Mouse (Mus musculus): ENCODE results near the gene Twistnb.

The Twistnb gene

GRCm38 (mm10) chr12:33429387-33430160 lies at the start of gene Twistnb:
Gene Twistnb (plus strand): TSS chr12:33429635.
- peak; percentile 95 to 99 for DNase-seq (ENCODE audit: inconsistent age in 2 of 2, low spot score in 1 of 2)

DNA sequence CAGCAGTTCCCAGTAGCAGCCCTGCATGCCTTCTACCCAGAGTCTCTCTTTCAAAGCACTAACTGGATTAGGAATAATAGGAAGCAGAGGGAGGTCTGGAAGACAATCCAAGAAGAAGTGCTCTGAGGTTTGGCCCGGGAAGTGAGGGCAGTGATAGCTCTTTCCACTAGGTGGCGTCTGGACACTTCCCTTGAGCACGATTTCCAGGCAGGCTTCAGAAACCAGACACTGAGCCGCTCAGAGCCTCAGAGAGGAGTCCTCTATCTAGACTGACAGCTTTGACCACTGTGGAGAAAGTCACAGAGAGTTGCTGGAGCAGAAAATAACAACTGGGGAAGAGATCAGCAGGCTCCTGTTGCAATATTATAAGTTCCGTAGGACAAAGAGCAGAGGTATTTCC lies 40.6 kb upstream of the Twistnb start:
- DNase-seq (ENCODE audit: inconsistent age in 2 of 2, low spot score in 1 of 2): peak; percentile 64 to 90

DNA sequence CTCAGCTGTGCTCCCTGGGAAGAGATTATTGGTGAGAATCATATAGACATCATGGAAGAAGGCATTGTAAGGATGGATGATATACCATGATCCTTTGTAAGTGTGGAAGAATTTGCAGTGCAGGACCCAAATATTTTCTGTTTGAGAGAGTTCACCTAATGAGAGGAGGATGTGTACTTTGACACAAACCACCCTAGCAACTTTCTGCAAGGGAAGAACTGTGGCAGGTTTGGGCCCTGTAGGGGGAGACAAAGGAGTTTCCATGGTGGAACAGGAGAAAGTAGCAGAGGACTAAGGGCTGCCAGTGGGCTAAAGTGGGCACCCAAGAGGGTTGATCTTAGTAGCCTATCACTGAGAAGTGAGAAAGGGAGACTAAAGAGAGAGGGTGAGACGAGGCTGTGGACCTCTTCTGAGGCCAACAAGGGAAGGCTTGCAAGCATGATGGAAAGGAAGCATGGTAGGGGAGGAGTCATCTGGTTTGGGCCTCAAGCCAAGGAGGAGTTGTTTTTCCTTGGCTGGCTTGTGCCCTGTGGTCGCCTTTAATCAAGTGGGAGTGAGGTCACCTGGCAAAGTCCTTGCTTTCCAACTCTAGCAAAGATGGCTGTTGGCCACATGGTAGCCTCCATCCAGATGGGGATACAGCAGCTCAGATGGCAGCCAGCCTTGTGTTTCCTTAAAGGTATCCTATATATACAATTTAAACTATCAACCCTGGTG lies 38.4 kb upstream of the Twistnb start:
- DNase-seq (ENCODE audit: inconsistent age in 2 of 2, low spot score in 1 of 2): peak in 1 of 2 experiments; percentile 51

DNA sequence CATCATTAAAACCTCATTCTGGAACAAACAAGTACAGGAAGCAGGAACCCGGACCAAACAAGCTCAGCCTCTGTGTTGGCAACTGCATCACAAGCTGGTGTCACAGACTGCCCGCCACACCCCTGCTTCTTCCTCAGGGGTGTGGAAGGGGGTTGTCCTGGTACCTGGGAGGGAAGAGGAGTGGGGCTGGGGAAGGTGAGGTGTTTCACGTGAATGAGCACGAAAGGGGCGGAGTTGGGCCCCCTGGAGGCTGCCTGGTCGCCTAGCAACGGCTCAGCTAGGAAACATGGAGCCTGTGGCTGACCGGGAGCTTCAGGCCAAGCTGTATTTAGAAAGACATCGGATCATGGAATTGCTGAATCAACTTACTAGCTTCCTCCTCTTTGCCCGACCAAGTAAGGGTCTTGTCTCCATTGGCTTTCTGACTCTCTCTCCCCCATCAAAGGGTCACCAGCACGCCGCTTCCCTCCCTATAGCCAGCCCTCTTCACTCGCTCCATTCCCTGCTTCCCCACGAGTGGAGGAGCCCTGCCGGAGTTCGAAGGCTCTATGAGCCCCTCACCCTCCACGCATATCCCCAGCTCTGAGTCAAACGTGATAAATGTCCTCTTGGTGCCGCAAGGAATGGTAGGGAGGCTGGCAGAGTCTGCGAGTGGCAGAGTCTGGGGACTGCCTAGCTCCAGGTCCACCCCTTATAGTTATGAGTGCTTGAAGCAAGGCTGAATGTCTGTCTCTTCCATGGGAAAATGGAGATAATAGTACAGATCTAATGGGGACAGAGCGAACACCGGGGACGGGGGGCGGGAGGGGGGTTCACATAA lies 34.4 kb upstream of the Twistnb start, which contains the start of gene Efcab10:
Efcab10 (plus strand) TSS at position 51 of the 820 bp plus-strand sequence.
- DNase-seq (ENCODE audit: inconsistent age in 2 of 2, low spot score in 1 of 2): peak; percentile 27 to 53

DNA sequence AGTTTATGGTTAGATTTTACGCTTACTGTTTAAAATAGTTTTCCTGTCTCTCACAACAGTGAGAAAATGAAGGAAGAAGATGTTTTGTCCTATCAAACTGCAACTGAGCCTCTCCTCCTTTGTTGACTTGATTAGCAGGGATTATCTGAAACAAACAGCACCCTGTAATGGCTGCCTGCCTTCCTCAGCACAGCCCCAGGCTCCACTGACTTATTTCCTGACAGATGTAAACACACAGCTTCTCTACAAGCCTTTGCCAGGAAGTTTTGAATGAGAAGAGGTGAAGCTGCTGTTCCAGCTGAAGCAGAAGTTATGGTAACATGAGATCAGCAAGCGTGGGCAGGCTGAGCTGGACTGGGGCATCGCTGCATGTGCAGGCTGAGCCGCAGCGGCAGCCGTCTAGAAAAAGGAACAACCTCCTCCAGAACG lies 26.2 kb upstream of the Twistnb start:
- peak in 1 of 2 experiments; percentile 17 for DNase-seq (ENCODE audit: inconsistent age in 2 of 2, low spot score in 1 of 2)

DNA sequence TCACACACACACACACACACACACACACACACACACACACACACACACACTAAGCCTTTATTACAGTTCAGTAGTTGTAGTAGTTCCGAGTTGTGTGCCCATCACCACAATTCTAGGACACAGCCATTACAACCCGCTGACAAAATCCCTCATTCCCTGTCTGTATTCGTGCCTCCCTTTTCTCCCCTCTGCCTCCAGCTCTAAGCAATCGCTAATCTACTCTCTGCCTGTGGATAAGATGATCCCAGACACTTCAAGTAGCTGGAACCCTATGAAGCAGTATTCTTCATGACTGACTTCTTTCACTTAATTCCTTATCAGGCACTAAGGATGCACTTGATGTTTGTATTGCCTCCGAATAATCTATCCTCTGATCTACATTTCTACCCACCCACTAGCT lies 24.4 kb upstream of the Twistnb start:
- DNase-seq (ENCODE audit: inconsistent age in 2 of 2, low spot score in 1 of 2): no peak

DNA sequence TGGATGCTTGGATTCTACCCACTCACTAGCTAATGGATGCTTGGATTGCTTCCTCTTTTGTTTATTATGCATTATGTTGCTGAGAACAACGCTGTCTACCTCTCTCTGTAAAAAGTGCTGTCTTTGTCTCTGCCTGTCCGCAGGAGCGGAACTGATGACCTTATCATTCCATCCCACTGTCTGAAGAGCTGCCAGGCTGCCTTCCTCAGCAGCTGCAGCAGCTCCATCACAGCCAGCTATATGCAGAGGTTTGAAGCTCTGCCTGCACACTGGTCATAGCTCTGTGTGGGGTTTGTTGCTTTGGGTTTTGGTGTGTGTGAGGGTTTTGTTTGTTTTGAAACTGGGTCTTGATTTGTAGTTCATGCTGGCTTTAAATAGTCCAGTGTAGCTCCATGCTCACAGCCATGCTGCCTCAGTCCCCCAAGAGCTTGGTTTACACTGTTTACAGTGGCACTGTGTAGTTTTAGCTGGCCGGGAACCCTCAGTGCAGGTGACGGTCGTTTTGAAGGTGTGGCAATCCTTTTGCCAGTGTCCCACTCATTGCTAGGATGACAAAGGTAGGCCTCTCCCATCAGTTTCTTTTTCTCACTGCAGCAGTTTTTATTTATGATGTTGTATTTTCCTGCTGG lies 23.9 kb upstream of the Twistnb start:
- no peak for DNase-seq (ENCODE audit: inconsistent age in 2 of 2, low spot score in 1 of 2)

DNA sequence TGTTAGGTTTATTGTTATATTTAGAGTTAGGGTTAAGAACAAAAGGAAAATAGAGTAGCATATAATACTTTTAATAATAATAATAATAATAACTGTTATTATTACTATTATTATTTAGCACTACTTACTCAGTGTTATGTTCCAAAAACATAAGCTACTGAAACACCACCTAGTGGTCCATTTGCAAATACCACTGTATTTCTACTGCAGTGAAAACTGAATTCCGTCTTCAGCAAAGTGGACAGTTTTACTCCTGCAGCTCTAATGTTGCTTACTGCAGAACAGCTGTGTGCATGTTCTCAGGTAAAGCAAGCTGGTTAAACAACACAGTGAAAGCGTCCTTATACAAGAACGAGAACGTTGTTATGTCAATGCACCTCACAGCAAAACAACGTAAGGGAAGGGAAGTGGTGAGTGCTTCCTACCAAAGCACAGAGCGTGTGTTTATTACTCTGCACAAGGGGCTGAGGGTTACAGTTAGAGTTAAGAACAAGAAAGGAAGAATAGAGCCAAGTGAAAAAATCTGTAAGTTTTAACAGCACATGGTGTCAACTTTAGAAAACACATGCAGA lies 17.8 kb upstream of the Twistnb start:
- DNase-seq (ENCODE audit: inconsistent age in 2 of 2, low spot score in 1 of 2): no peak

DNA sequence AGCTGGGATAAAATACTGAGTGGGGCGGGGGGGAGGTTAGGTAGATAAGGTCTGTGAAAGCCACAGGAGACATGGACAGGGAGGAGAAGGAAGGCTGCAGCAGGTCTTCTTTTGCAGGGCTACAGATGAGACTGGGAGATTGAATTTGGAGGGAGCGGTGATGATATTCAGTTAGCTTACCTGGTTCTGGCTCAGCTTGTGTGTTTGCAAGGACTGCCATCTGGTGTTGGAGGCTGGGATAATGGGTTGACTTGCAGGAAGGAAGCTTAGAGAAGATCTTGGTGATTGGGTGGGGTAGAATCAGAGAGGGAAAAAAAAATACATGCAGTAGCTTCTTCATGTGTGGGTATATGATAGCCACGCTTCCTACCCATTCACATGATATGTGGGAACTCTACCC lies 5.1 kb upstream of the Twistnb start:
- peak in 1 of 2 experiments; percentile 68 for DNase-seq (ENCODE audit: inconsistent age in 2 of 2, low spot score in 1 of 2)

- no peak for DNase-seq (ENCODE audit: inconsistent age in 2 of 2, low spot score in 1 of 2)
Observed at GRCm38 (mm10) chr12:33427293-33427692, 2.1 kb upstream of the Twistnb start.

GRCm38 (mm10) chr12:33427726-33428125 lies 1.7 kb upstream of the Twistnb start:
- DNase-seq (ENCODE audit: inconsistent age in 2 of 2, low spot score in 1 of 2): no peak

- DNase-seq (ENCODE audit: inconsistent age in 2 of 2, low spot score in 1 of 2): no peak
Observed at GRCm38 (mm10) chr12:33433812-33434211, 4.4 kb downstream of the Twistnb start.

DNA sequence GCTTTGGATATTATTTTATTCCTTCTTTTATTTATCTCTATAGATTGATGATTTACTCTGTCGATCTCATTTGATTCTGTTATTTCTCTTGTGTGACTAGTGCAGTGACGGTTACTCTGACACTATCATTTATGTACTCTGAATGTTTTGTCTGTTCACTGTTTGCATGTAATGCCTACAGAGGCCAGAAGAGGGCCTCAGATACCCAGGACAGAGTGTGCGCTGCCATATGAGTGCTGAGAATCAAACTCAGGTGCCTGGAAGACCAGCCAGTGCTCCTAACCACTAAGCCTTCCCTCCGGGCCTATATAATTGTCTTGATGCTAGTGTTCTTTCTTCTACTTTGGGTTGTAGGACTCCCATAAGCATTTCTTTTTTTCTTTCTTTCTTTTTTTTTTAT lies 5.3 kb downstream of the Twistnb start:
- DNase-seq (ENCODE audit: inconsistent age in 2 of 2, low spot score in 1 of 2): no peak

- no peak for DNase-seq (ENCODE audit: inconsistent age in 2 of 2, low spot score in 1 of 2)
Observed at GRCm38 (mm10) chr12:33455418-33455817, 26.0 kb downstream of the Twistnb start.

- DNase-seq (ENCODE audit: inconsistent age in 2 of 2, low spot score in 1 of 2): no peak
Observed at GRCm38 (mm10) chr12:33456242-33456641, 26.8 kb downstream of the Twistnb start.

GRCm38 (mm10) chr12:33480975-33481374 lies 51.5 kb downstream of the Twistnb start:
- DNase-seq (ENCODE audit: inconsistent age in 2 of 2, low spot score in 1 of 2): no peak

DNA sequence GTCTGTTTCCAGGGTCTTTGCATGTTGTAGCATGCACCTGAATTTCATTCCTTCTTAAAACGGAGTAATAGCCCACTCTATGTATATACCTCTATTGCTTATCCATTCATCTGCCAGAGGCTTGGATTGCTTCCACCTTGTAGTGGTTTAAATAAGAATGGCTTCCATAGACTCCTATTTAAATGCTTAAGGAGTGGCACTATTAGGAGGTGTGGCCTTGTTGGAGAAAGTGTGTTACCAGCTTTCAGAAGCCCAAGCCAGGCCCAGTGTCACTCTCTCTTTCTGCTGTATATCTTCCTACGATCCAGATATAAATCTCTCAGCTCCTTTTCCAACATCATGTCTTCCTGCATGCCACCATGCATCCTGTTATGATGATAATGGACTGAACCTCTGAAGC lies 53.5 kb downstream of the Twistnb start:
- no peak for DNase-seq (ENCODE audit: inconsistent age in 2 of 2, low spot score in 1 of 2)

Data from adrenal gland, adult (tissue).